Mouse (Mus musculus) CH12.LX (cell line): Measurements from ENCODE around the gene Wipi2.

Experiments
- CTCF ChIP-seq, 2 experiments: IDR thresholded peaks in 1 of 2; conservative IDR thresholded peaks in 1 of 2; 2 replicates each; pipeline ENCODE4 v1.5.1; 2011 to 2012; ENCODE audit warnings: low read depth in 2 of 2, low read length in 2 of 2, improper control_type of control experiment in 1 of 2, inconsistent platforms in 1 of 2, mild to moderate bottlenecking in 1 of 2, moderate library complexity in 1 of 2
- ETS1 ChIP-seq: conservative IDR thresholded peaks from 2 replicates; pipeline ENCODE4 v1.6.1; 2012; ENCODE audit warnings: low read depth, mild to moderate bottlenecking, inconsistent platforms, low read length, improper control_type of control experiment, moderate library complexity
- MAX ChIP-seq: IDR thresholded peaks from 2 replicates; pipeline ENCODE4 v1.6.1; 2011; ENCODE audit warnings: low read length, improper control_type of control experiment
- MEF2A ChIP-seq: IDR thresholded peaks from 2 replicates; pipeline ENCODE4 v1.6.1; 2014; ENCODE audit warnings: low read depth, mild to moderate bottlenecking, inconsistent platforms, low read length, improper control_type of control experiment, borderline replicate concordance
- USF1 ChIP-seq: IDR thresholded peaks from 2 replicates; pipeline ENCODE4 v1.6.1; 2014; ENCODE audit warnings: low read depth, mild to moderate bottlenecking, inconsistent platforms, low read length, improper control_type of control experiment
- ZC3H11A ChIP-seq: IDR thresholded peaks from 2 replicates; pipeline ENCODE4 v1.6.1; 2012; ENCODE audit warnings: low read depth, mild to moderate bottlenecking, inconsistent platforms, low read length, improper control_type of control experiment

GRCm38 (mm10) chr5:142703569-142703968 is 76.1 kb downstream of the Wipi2 start:
- TF ChIP-seq ETS1 (no peak), USF1 (no peak), CTCF (conservative IDR thresholded peaks at IDR 0.05 in 1 of 2, IDR thresholded peaks at IDR 0.05 in 1 of 2; ENCODE audit: low read depth in 2 of 2, low read length in 2 of 2) (no peak), MEF2A (no peak), ZC3H11A (no peak), MAX (no peak)
